Mouse (Mus musculus) bone marrow macrophage, adult 2 months (primary cell): Measurements from ENCODE around the gene Egln3.

Source experiments
- CTCF ChIP-seq: IDR thresholded peaks from 2 replicates; pipeline ENCODE4 v1.5.1; 2012; ENCODE audit warnings: low read depth, mild to moderate bottlenecking, low read length, moderate library complexity
- POLR2A ChIP-seq: IDR thresholded peaks from 2 replicates; pipeline ENCODE4 v1.6.1; 2012; ENCODE audit warnings: mild to moderate bottlenecking, low read depth, low read length, borderline replicate concordance

GRCm38 (mm10) chr12:54197301-54197782 is 6.3 kb downstream of the Egln3 start:
- TF ChIP-seq CTCF (no peak), POLR2A (no peak)
